Mouse (Mus musculus) liver, adult 2 months (tissue): ENCODE results near the gene Nfasc. TPM values are rescaled to one million over a fixed set of nuclear protein-coding genes. Genes with fewer than 3 reads are reported as not detected.

Experiments
- DNase-seq: peaks from one replicate; pipeline ENCODE4 v3.0.0-alpha.2; 2011; ENCODE audit warnings: low read depth, low spot score; ENCODE audit errors: extremely low read depth
- H3K27ac ChIP-seq: fragments of 200-500 bp; replicated peaks from 2 replicates; pipeline ENCODE4 v1.5.1; 2012; ENCODE audit warnings: low read depth, mild to moderate bottlenecking, control low read depth, inconsistent platforms, low read length; ENCODE audit not compliant: insufficient read depth
- H3K27me3 ChIP-seq: fragments of 200-500 bp; 2 replicates; pipeline ENCODE4 v1.6.1; 2012; ENCODE audit warnings: mild to moderate bottlenecking, moderate library complexity, low read length, inconsistent platforms; ENCODE audit not compliant: control insufficient read depth, insufficient read depth
- H3K36me3 ChIP-seq: fragments of 200-500 bp; 2 replicates; pipeline ENCODE4 v1.6.1; 2012; ENCODE audit warnings: low read length, inconsistent platforms; ENCODE audit not compliant: control insufficient read depth, insufficient read depth
- H3K4me1 ChIP-seq: fragments of 200-500 bp; 2 replicates; pipeline ENCODE4 v1.6.1; 2011; ENCODE audit warnings: low read length; ENCODE audit not compliant: control insufficient read depth, insufficient read depth
- H3K4me3 ChIP-seq: fragments of 200-500 bp; 2 replicates; pipeline ENCODE4 v1.5.1; 2011; ENCODE audit warnings: low read depth, mild to moderate bottlenecking, control low read depth, low read length, moderate library complexity; ENCODE audit not compliant: insufficient read depth
- H3K79me2 ChIP-seq: fragments of 200-500 bp; 2 replicates; pipeline ENCODE4 v1.6.1; 2012; ENCODE audit warnings: inconsistent platforms, mild to moderate bottlenecking, low read length, moderate library complexity; ENCODE audit not compliant: control insufficient read depth, insufficient read depth
- H3K9ac ChIP-seq: fragments of 200-500 bp; 2 replicates; pipeline ENCODE4 v1.6.1; 2012; ENCODE audit warnings: low read depth, mild to moderate bottlenecking, control low read depth, inconsistent platforms, low read length
- CTCF ChIP-seq: fragments of 200-500 bp; IDR thresholded peaks from 2 replicates; pipeline ENCODE4 v1.5.1; 2011; ENCODE audit warnings: low read depth, low read length, control low read depth
- POLR2A ChIP-seq: fragments of 200-500 bp; IDR thresholded peaks from 2 replicates; pipeline ENCODE4 v1.6.1; 2011; ENCODE audit warnings: low read length, control low read depth; ENCODE audit not compliant: insufficient read depth; ENCODE audit errors: extremely low read depth
- WGBS: fragments of 180-500 bp; shearing (Covaris S2); methylation state at CpG from one replicate; pipeline ENCODE4 v1.1.7; 2018; 5-methylcytosine and 5-hydroxymethylcytosine counted together
- polyA plus RNA-seq: library from polyadenylated mRNA; depleted of rRNA; stranded (reverse); fragments of >200 nt; gene quantifications from 2 replicates; pipeline ENCODE4 v1.2.3, GENCODE M21; 2012
- total RNA-seq: library from RNA; depleted of rRNA; stranded (reverse); fragments of >200 nt; gene quantifications from 2 replicates; pipeline ENCODE4 v1.2.3, GENCODE M21; 2014

The Nfasc gene
- total and polyA plus RNA-seq, 2 experiments, result 0.09 to 0.11 TPM

DNA sequence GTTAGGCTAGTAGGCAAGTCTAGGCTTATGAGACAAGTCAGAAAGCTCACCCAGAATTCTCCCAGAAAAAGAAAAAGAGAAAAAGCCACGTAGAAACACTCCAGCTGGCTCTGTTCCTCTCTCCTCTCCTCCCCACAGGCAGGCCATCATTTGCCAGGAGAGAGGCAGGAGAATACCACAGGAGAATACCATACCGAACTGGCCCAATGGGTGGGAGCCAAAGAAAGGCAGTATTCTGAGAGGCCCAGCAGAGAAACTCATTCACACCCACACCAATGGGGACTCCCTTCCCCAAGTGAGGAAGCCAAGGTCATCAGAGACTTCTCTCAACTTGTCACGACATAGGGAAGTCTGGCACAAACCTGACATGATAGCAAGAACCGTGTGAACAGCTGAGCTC lies 19.2 kb downstream of the Nfasc start:
- Histone ChIP-seq H3K27ac (no peak overlapping the region), H3K9ac (no peak overlapping the region), H3K79me2 (no peaks in the 10 kb centered on the region), H3K36me3 (no peaks in the 10 kb centered on the region), H3K27me3 (no peaks in the 10 kb centered on the region), H3K4me3 (no peak overlapping the region), H3K4me1 (no peaks in the 10 kb centered on the region)
- 64% methylated on average over 4 of the region's 4 CpGs for WGBS
- TF ChIP-seq POLR2A, result no peak
- no peak for TF ChIP-seq CTCF
- no peak for DNase-seq

DNA sequence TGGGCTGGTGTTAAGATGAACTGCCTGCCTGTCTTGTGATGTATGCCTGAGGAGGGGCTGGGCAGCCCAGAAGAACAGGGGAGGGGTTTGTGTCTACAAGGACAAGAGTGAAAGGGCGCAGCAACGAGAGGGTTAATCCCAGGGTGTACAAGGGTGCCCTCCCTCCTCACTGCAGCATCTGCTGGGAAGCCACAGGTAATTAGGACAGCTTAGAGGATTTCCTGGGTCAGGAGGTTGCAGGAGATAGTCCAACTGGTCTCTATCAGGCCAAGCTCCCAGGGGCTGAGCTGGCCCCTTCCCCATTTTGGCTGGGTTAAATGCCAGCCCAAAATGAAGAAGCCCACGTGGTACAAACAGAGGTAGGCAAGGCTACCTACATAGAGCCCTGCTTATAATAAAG lies 20.3 kb downstream of the Nfasc start:
- 62% methylated on average over 3 of the region's 3 CpGs for WGBS
- Histone ChIP-seq H3K27me3 (no peaks in the 10 kb centered on the region), H3K27ac (no peak overlapping the region), H3K4me1 (no peaks in the 10 kb centered on the region), H3K9ac (no peak overlapping the region), H3K4me3 (no peak overlapping the region), H3K36me3 (no peaks in the 10 kb centered on the region), H3K79me2 (no peaks in the 10 kb centered on the region)
- no peak for TF ChIP-seq CTCF
- no peak for TF ChIP-seq POLR2A
- no peak for DNase-seq

DNA sequence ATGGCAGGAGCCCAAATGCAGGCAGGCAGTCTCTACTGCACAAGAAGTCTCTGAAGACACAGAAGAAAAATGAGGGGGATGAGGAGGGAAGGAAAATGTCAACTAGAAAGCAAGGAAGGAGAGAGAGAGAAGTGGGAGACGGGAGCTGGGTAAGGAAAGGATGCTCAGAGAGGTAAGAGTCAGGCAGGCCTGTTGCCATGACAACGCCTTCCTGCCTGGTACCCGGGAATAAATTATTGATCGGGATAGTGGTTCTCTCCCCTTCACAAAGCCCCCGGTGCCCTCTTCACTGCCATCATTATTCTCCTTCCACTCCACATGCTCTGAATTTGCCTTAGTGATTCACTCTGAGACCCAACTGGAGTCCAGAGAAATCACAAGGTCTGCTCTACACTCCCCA lies 23.4 kb downstream of the Nfasc start:
- Histone ChIP-seq H3K27me3 (no peaks in the 10 kb centered on the region), H3K9ac (no peak overlapping the region), H3K27ac (no peak overlapping the region), H3K79me2 (no peaks in the 10 kb centered on the region), H3K4me3 (no peak overlapping the region), H3K4me1 (no peaks in the 10 kb centered on the region), H3K36me3 (no peaks in the 10 kb centered on the region)
- WGBS, result 71% methylated on average over 5 of the region's 5 CpGs
- TF ChIP-seq CTCF (no peak), POLR2A (no peak)
- DNase-seq, result no peak

DNA sequence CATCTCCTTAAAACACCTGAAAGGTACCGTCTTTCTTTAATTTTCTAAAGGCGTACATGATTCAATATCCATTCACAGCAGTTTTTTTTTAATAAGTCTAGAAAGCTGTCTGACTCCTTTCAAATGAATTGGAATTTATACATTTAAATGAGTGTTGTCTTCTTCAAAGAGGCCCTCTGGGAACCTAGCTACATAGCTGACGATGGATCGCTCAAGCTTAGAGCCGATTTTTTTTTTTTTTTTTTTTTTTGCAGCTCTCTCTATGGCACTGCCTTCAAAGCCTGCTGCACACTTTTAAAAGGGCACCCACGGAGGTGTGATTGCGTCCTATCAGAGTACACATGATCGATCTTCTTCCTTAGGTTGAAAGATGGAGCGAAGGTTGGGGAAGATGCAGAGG lies 26.6 kb downstream of the Nfasc start:
- Histone ChIP-seq H3K9ac (no peak overlapping the region), H3K79me2 (no peaks in the 10 kb centered on the region), H3K4me3 (no peak overlapping the region), H3K4me1 (no peaks in the 10 kb centered on the region), H3K36me3 (no peaks in the 10 kb centered on the region), H3K27ac (no peak overlapping the region), H3K27me3 (no peaks in the 10 kb centered on the region)
- no peak for DNase-seq
- TF ChIP-seq POLR2A (no peak), CTCF (no peak)
- 90% methylated on average over 9 of the region's 9 CpGs for WGBS

DNA sequence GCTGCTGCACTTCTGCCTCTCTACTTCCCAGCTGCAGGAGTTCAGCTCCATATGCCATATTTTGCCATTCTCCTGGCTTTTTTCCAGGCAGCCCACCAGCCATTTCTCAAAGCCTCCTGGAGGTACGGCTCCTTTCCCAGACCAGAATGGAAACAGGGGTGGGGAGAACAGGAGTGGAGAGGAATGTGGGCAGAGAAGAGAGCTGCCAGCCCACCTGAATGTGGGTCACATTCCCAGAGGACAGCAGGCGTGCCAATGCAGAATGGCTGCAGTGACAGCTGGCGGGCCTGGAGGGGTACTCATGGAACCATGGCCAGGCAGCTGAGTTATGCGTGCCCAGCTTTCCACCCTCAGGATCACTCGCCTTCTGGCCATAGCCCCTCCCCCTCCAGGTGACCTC lies 32.2 kb downstream of the Nfasc start:
- no peaks in the 10 kb centered on the region for H3K36me3 ChIP-seq
- no peak overlapping the region for H3K27ac ChIP-seq
- WGBS, result 79% methylated on average over 5 of the region's 5 CpGs
- DNase-seq, result no peak
- H3K9ac ChIP-seq, result no peak overlapping the region
- H3K4me1 ChIP-seq, result no peaks in the 10 kb centered on the region
- no peaks in the 10 kb centered on the region for H3K79me2 ChIP-seq
- H3K4me3 ChIP-seq, result no peak overlapping the region
- no peaks in the 10 kb centered on the region for H3K27me3 ChIP-seq
- TF ChIP-seq CTCF (no peak), POLR2A (no peak)

DNA sequence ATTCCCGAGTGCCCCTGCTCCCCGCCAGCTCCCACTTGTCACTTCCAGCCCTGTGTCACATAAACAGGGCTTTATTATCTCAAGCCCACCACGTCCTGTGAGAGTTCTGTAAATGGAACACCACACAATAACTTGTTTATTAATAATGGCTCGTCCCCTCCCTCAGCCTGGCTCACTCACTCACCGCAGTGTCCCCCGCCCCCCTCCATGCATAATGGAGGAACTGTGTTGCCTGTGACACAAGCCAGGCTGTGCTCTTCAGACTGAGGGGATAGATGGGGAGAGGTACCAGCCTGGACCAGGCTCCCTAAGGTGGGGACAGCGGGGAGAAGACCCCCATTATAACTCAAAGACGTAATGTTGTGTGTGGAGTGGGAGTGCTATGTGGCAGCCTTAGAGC lies 34.3 kb downstream of the Nfasc start:
- 64% methylated on average over 8 of the region's 8 CpGs for WGBS
- no peak for TF ChIP-seq CTCF
- TF ChIP-seq POLR2A, result no peak

More for the DNA sequence above, 34.3 kb downstream of the Nfasc start:
- no peak overlapping the region for H3K9ac ChIP-seq
- DNase-seq, result no peak
- no peak overlapping the region for H3K4me3 ChIP-seq
- no peaks in the 10 kb centered on the region for H3K36me3 ChIP-seq
- no peak overlapping the region for H3K27ac ChIP-seq
- no peaks in the 10 kb centered on the region for H3K27me3 ChIP-seq
- H3K79me2 ChIP-seq, result no peaks in the 10 kb centered on the region
- H3K4me1 ChIP-seq, result no peaks in the 10 kb centered on the region
